Mouse (Mus musculus): ENCODE results near the gene 2300009A05Rik.

2300009A05Rik gene

GRCm38 (mm10) chr9:63398611-63399462 is at the start of gene 2300009A05Rik:
Gene 2300009A05Rik, minus strand, starts transcription at chr9:63399246.
- DNase-seq (ENCODE audit: extremely low spot score, low read depth, low spot score): no peak

GRCm38 (mm10) chr9:63443695-63444094 is 44.6 kb upstream of the 2300009A05Rik start:
- DNase-seq (ENCODE audit: extremely low spot score, low read depth, low spot score): no peak

DNA sequence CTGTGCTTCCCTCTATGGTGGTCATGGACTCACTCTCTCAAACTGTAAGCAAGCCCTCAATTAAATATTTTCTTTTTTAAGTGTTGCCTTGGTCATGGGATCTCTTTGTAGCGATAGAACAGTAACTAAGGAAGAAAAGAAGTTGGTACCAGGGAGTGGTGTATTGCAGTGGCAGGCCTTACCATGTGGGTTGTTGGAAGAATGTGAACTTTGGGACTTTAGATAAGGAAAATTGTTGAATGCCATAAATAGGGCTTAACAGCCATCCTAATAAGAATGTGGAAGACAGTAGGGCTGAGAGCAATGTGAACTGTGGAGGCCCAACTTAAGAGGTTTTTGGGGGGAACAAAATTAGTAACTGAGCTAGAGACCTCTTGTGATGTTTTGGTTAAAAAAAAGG is 31.6 kb upstream of the 2300009A05Rik start:
- no peak for DNase-seq (ENCODE audit: extremely low spot score, low read depth, low spot score)

- no peak for DNase-seq (ENCODE audit: extremely low spot score, low read depth, low spot score)
These were observed 22.2 kb upstream of the 2300009A05Rik start for GRCm38 (mm10) chr9:63421096-63421736.

DNA sequence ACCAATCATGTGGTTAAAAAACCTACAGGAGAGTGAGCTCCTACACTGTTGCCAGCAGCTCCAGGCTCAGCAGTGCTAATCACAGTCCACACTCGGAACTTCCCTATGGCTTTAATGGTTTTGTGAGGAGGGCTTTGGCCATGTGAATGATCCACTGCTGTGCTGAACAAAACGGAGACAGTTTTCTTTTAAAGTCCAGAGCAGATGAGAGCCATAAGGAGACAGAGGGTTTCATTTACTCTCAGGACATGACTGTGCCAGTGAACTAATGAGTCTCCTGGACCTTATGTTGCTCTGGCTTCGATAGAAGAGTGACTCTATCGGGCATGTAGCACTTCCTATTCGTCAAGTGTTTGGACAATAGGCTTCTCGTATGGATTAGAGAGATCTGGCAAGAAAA is 21.4 kb upstream of the 2300009A05Rik start:
- DNase-seq (ENCODE audit: extremely low spot score, low read depth, low spot score): no peak

DNA sequence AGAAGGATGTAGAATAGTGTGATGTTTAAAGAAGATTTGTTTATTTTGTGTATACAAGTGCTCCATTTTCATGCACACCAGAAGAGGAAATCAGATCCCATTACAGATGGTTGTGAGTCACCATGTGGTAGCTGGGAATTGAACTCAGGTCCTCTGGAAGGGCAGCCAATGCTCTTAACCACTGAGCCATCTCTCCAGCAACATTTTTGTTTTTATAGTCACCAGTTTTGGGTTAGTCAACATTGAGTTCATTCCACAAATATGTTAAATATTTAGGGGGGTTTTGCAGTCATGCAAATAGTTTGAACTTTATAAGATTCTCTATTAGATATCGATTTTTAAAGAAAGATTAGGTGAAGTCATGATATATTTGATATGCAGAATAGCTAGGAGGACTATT is 1.1 kb upstream of the 2300009A05Rik start:
- DNase-seq (ENCODE audit: extremely low spot score, low read depth, low spot score): no peak

- DNase-seq (ENCODE audit: extremely low spot score, low read depth, low spot score): no peak
These were observed 393 bp upstream of the 2300009A05Rik start for GRCm38 (mm10) chr9:63399463-63399815.

- DNase-seq (ENCODE audit: extremely low spot score, low read depth, low spot score): no peak
These were observed 3.4 kb downstream of the 2300009A05Rik start for GRCm38 (mm10) chr9:63395612-63396011.

DNA sequence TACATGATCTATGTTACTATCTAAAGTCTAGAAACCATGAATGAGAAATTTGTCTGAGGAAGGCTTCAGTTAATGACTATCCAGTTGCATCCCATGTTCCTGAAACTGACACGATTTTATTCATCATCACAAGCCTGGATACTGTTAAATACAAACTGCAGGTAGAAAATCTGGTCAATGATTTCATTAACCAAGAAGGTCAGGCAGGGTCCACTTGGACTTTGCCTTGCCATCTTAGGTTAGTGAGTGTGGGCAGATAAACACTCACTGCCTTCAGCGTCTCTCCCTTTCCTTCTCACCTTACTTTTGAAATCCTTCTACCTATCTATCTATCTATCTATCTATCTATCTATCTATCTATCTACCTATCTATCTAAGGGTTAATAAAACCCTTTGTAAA is 7.7 kb downstream of the 2300009A05Rik start:
- no peak for DNase-seq (ENCODE audit: extremely low spot score, low read depth, low spot score)

- DNase-seq (ENCODE audit: extremely low spot score, low read depth, low spot score): no peak
These were observed 16.3 kb downstream of the 2300009A05Rik start for GRCm38 (mm10) chr9:63382761-63383160.

- DNase-seq (ENCODE audit: extremely low spot score, low read depth, low spot score): no peak
These were observed 18.7 kb downstream of the 2300009A05Rik start for GRCm38 (mm10) chr9:63380326-63380725.

DNA sequence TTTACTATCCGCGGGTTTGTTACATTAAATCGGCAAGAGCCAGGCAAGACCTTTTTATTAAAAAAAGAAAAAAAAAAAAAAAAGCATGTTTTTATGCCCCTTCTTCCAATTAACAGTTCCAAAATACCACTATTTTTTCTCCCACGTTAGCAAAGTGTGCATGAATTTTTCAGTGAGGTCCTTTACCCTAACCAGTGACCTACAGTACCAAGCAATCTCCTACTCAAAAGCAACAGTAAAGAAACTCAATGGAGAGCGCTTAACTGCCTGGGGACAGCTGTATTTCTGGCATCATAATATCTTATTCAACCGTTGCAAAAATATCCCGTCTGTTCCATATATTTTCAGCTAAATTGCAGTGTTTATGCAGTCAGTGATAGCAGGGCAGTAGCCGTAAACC is 20.9 kb downstream of the 2300009A05Rik start:
- DNase-seq (ENCODE audit: extremely low spot score, low read depth, low spot score): no peak

GRCm38 (mm10) chr9:63377270-63378142 is 21.5 kb downstream of the 2300009A05Rik start, which contains the start of gene Map2k5:
Gene Map2k5, minus strand, starts transcription at chr9:63377902.
- no peak for DNase-seq (ENCODE audit: extremely low spot score, low read depth, low spot score)

DNA sequence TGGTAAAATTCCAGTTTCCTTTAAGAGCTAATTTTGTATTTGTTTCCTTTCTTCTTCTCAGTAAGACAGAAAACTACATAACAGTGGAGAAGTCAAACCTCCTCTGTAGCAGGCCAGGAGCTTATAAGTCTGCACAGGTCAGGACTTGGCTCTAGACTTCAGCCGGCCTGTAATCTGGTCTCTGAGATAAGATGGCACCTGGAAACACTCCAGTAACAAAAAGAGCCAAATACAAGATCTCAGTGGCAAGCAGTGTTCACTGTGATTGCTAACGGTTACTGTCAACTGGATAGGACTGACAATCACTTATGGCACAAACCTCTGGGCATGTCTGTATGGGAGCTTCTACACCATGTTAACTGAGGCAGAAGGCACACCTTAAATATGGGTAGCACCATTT is 25.7 kb downstream of the 2300009A05Rik start:
- no peak for DNase-seq (ENCODE audit: extremely low spot score, low read depth, low spot score)

DNA sequence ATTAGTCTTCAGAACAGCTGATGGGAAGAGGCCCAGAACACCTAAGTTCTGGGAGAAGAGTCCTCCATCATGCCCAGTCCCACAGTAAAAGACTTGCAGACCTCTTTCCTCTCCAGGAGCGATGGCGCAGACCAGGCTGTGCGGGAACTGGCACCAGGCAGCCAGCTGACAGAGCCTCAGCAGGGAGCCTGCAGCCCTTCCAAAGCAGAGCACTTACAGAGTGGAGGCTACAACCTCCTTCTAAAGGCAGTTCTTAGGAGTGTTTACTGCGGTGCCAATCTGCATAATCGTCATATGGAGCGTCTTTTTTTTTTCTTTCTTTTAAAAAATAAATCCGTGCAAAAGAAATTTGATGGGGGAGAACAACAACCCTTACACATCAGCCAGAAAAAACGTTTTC is 26.5 kb downstream of the 2300009A05Rik start:
- DNase-seq (ENCODE audit: extremely low spot score, low read depth, low spot score): no peak

- no peak for DNase-seq (ENCODE audit: extremely low spot score, low read depth, low spot score)
These were observed 38.6 kb downstream of the 2300009A05Rik start for GRCm38 (mm10) chr9:63360410-63360809.

GRCm38 (mm10) chr9:63359016-63359415 is 40.0 kb downstream of the 2300009A05Rik start:
- DNase-seq (ENCODE audit: extremely low spot score, low read depth, low spot score): no peak

DNA sequence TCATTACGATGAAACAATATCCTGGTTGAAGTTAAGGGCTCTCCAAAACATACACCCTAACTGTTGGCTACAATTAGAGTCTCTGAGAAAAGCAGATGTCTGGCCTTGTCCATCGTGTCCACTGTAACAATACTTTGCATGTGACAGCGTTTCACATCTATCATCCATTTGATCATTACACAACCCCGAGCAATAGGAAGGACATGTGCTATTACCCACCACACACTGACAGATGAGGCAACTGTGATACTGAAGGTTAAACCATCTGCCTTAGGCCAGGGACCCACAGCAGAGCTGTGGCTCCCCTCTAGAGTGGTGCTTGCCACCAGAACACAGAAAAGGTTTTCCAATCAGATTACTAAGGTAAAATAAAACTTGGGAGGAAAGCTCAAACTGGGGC is 42.3 kb downstream of the 2300009A05Rik start:
- DNase-seq (ENCODE audit: extremely low spot score, low read depth, low spot score): no peak

GRCm38 (mm10) chr9:63356278-63356677 is 42.8 kb downstream of the 2300009A05Rik start:
- DNase-seq (ENCODE audit: extremely low spot score, low read depth, low spot score): no peak

GRCm38 (mm10) chr9:63354168-63354567 is 44.9 kb downstream of the 2300009A05Rik start:
- DNase-seq (ENCODE audit: extremely low spot score, low read depth, low spot score): no peak

DNA sequence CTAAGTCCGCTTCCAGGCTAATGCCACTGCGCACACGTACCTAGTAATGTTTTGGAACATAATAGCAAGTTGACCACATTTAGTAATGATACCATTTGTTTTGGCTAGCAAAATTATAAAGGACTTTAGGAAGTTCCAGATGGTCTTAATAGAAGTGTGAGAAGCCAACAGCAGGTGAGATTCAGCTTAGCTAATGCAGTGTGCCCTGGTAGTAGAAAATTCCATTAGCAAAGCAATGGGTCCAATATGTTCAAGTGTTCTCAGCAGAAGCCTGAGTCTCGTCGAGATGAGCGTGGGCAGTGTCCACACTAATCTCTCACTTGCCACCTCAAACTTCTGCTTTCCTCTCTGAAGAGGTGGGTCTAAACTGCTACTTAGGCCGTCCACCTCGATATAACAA is 49.0 kb downstream of the 2300009A05Rik start:
- no peak for DNase-seq (ENCODE audit: extremely low spot score, low read depth, low spot score)
